Mouse (Mus musculus): ENCODE data around the gene Gli3. TPM values are rescaled to one million over a fixed set of nuclear protein-coding genes. Genes with fewer than 3 reads are reported as not detected.

Gli3 gene
- polyA plus RNA-seq, 1 experiment from 2014 or later = 54.3 TPM

DNA sequence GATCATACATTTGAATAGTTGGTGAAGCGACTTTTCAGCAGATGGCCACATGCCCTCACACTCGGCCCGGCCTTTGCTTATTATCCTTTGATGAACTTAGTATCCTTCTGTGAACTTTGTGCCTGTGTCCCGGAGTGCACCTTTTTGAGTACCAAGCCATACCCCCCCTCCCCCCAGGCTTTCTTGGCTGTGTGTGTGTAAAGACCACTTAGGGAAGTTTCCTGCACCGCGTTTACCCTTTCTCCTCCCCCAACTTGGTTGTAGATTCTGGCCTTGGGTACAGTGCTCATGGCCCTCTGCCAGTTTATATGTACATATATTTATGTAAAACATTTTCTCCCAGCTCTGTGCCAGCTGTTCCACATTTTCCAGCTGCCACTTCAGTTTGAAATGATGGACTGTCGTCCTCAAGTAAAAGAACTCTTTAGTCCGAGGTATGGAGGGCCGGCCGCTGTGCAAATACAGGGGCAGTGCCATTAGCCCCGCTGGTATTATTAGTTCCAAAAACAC is 1.8 kb downstream of the Gli3 start:
- ATAC-seq (ENCODE audit: low FRiP score, low read depth) = no peak
- no peaks in the 10 kb centered on the region for H3K36me3 ChIP-seq
- peak overlapping the region; percentile 71 for H3K4me2 ChIP-seq (replicated peaks)
- 1% methylated on average over 11 of the region's 11 CpGs for WGBS
- H3K9me3 ChIP-seq = no peaks in the 10 kb centered on the region
- H3K4me3 ChIP-seq = peak overlapping the region; percentile 89
- H3K4me1 ChIP-seq = peaks cover 52% of the 10 kb centered on the region
- H3K27ac ChIP-seq = peak overlapping the region; percentile 100
- H3K27me3 ChIP-seq = no peaks in the 10 kb centered on the region
- H3K9ac ChIP-seq = peak overlapping the region; percentile 100

DNA sequence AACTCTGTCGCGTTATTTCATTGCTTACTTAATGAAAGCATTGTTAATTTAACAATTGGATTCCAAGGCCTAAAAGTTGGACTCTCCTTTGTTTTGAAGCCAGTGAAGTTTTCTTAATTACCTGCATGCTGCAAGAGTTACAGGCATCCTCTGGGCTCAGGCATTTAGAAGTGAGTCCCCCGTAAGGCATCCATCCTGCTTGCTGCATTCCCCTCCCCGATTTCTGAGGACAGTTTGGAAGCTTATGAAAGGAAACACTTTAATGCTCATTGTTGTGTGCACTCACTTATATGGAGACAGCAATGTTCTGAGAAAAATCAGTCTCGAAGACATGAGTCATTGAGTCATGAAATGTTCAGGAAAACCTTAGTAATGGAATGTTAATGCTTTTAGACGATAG is 3.5 kb downstream of the Gli3 start:
- Histone ChIP-seq H3K27me3 (no peaks in the 10 kb centered on the region), H3K9me3 (no peaks in the 10 kb centered on the region), H3K4me1 (peaks cover 64% of the 10 kb centered on the region), H3K9ac (peak overlapping the region; percentile 73), H3K36me3 (no peaks in the 10 kb centered on the region), H3K4me2 (replicated peaks) (peak overlapping the region; percentile 71), H3K27ac (peak overlapping the region; percentile 88), H3K4me3 (peak overlapping the region; percentile 89)
- ATAC-seq (ENCODE audit: low FRiP score, low read depth) = no peak
- 14% methylated on average over 6 of the region's 6 CpGs for WGBS

DNA sequence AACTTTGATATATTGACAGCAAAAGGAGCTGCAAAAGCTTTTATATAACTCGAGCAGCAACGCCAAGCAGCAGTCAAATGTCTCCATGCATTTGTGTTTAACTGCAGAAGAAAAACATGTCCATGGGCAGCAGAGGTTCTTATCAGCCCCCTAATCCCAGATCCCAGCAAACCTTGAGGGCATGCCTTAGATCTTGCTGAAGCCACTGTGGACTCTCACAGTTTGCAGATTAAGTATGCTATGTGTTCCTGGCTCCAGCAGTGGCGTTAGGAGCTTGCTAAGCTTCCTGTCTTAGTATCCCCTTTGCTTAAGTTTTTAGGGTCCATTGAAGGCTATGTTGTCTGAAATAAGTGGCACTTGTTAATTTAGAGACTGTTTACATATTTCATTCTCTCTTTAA is 4.4 kb downstream of the Gli3 start:
- Histone ChIP-seq H3K27me3 (no peaks in the 10 kb centered on the region), H3K36me3 (no peaks in the 10 kb centered on the region), H3K4me3 (peak overlapping the region; percentile 89), H3K9ac (peak overlapping the region; percentile 73), H3K9me3 (no peaks in the 10 kb centered on the region), H3K4me1 (peaks cover 60% of the 10 kb centered on the region), H3K4me2 (replicated peaks) (peak overlapping the region; percentile 71), H3K27ac (peak overlapping the region; percentile 88)
- no peak for ATAC-seq (ENCODE audit: low FRiP score, low read depth)
- 11% methylated on average over 3 of the region's 3 CpGs for WGBS

DNA sequence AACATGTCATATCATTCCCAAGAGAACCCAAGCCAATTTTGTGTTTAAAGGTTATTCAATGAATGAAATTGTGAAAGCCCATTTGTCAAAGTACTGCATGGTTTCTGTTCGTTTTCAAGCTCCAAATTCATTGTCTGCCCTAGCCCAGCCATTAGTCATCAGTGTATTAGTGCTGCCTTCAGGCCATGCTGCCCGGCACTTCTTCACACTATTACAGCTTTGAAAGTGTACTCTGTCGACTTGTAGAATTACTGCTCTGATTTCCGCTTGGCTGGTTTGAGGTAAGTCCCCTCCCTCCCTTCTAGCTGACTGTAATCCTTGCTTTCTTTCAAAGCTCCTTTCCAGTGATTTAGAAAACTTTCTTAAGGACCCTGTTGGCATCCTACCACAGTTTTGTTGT is 5.4 kb downstream of the Gli3 start:
- H3K9me3 ChIP-seq = no peaks in the 10 kb centered on the region
- no peaks in the 10 kb centered on the region for H3K36me3 ChIP-seq
- H3K27me3 ChIP-seq = no peaks in the 10 kb centered on the region
- peak overlapping the region; percentile 29 for H3K27ac ChIP-seq
- H3K4me2 ChIP-seq (replicated peaks) = peak overlapping the region; percentile 71
- ATAC-seq (ENCODE audit: low FRiP score, low read depth) = no peak
- peak overlapping the region; percentile 89 for H3K4me3 ChIP-seq
- 17% methylated on average over 4 of the region's 4 CpGs for WGBS
- H3K4me1 ChIP-seq = peaks cover 68% of the 10 kb centered on the region
- peak overlapping the region; percentile 45; the same call in 1 of the 2 replicates for H3K9ac ChIP-seq

DNA sequence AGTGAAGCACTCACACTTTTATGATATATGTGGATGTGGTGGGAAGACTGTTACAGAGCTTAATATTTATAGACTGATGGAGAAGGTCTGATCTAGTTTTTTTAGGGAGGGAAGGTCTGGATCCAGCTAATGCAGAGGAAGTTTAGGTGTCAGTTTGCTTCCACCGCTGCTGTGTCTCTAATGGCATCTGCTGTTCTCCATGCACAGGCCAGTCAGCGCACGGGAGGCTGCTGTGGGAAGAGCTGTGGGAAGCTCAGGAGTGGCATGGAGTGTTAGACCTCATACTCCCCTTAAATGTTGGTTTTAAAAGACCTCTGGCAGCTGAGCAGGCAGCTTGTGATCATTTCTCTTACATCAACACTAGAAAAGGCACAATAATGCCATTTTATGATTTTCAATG is 7.0 kb downstream of the Gli3 start:
- Histone ChIP-seq H3K27me3 (no peaks in the 10 kb centered on the region), H3K9ac (no peak overlapping the region), H3K4me3 (0 out of 2 replicates have a peak overlapping the region, but pooled peaks have one; percentile 7), H3K4me2 (replicated peaks) (peak overlapping the region; percentile 52), H3K27ac (no peak overlapping the region), H3K36me3 (no peaks in the 10 kb centered on the region), H3K4me1 (peaks cover 79% of the 10 kb centered on the region), H3K9me3 (no peaks in the 10 kb centered on the region)
- WGBS = 47% methylated on average over 3 of the region's 3 CpGs
- ATAC-seq (ENCODE audit: low FRiP score, low read depth) = no peak

DNA sequence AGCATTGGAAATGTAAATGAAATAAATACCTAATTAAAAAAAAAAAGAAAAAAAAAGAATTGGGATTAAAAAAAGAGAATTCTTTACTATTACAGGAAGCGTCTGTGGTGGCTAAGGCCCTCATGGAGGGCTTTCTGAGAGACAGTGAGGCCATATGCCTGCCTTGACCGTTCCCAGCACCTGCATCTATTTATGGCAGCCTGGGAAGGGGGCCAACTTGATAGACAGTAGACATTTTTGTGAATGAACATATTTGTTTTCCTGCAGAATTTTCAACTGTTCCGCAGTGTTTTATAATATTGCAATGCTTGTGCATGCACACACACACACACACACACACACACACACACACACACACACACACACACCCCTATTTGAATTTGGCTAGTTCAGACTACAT is 9.7 kb downstream of the Gli3 start:
- H3K4me3 ChIP-seq = no peak overlapping the region
- 36% methylated on average over 3 of the region's 3 CpGs for WGBS
- H3K27me3 ChIP-seq = no peaks in the 10 kb centered on the region
- no peaks in the 10 kb centered on the region for H3K9me3 ChIP-seq
- H3K27ac ChIP-seq = no peak overlapping the region
- H3K9ac ChIP-seq = no peak overlapping the region
- ATAC-seq (ENCODE audit: low FRiP score, low read depth) = no peak
- peaks cover 60% of the 10 kb centered on the region for H3K4me1 ChIP-seq
- H3K36me3 ChIP-seq = peaks cover under 1% of the 10 kb centered on the region; the same call in 1 of the 2 replicates
- 0 out of 2 replicates have a peak overlapping the region, but pooled peaks have one; percentile 14 for H3K4me2 ChIP-seq (replicated peaks)

DNA sequence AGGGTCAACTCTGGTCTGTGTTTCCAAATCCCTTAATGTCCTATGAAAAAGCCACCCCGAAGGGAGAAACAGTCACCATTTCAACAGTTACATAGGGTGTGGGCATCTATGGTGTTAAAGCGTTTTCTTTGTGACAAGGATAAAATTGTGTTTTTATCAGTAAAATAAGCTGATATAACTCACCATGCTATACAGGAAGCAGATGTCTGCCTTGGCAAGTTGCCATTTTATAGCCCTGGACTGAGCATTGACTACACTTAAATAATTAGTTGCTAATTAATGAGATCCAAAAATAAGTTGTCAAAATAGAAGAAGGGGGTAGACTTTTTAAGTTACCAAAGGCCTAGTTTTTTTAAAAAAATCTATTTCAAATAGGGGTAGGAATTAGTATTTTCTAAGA is 11.4 kb downstream of the Gli3 start:
- H3K4me1 ChIP-seq = peaks cover 45% of the 10 kb centered on the region
- H3K4me2 ChIP-seq (replicated peaks) = no peak overlapping the region
- 57% methylated on average over 2 of the region's 2 CpGs for WGBS
- H3K9me3 ChIP-seq = no peaks in the 10 kb centered on the region
- peaks cover 12% of the 10 kb centered on the region for H3K36me3 ChIP-seq
- no peak overlapping the region for H3K27ac ChIP-seq
- H3K27me3 ChIP-seq = no peaks in the 10 kb centered on the region
- no peak for ATAC-seq (ENCODE audit: low FRiP score, low read depth)
- H3K4me3 ChIP-seq = no peak overlapping the region
- H3K9ac ChIP-seq = no peak overlapping the region

DNA sequence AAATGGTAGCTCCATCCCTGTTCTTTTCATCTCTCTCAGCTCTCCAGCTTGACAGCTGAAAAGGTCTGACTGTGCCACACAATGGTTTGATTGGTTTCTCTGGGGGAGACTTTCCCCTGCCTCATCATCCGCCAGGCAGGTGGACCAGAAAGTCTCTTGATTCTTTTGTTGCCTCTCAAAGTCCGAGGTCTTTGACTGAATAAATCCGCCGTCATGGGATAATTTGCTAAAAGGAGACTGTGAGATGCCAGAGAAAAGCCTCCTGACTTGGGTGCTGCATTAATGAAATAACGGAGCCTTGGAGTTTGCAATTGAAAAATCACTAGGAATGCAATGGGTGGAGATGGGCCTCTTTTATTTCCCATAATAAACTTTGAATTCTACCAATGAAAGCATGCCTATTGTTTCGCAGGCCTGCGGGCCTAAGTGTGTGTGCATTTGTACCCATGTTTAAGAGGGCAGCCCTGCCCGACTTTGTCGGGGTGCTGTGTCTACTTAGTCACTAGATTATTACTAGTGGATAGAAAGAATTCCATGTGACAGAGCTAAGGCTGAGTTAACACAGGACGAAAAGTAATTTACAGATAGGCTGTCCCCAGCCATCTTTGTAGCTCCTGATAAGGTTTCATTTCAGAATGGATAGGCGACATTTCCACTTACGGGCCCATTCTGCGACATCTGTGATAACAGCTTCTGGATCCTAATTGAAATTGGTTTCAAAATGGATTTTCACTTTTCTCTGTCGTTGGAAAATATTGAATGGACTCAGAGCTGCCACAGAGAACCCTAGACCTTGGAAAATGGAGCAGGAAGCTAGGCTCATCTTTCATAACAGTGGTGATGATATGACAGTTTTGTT is 23.2 kb downstream of the Gli3 start:
- Histone ChIP-seq H3K27ac (peak overlapping the region; percentile 15; the same call in 1 of the 2 replicates), H3K27me3 (no peaks in the 10 kb centered on the region), H3K4me2 (replicated peaks) (no peak overlapping the region), H3K9me3 (no peaks in the 10 kb centered on the region), H3K36me3 (peaks cover 13% of the 10 kb centered on the region), H3K4me1 (peaks cover 63% of the 10 kb centered on the region), H3K9ac (no peak overlapping the region), H3K4me3 (no peak overlapping the region)
- WGBS = 69% methylated on average over 14 of the region's 14 CpGs
- ATAC-seq (ENCODE audit: low FRiP score, low read depth) = no peak

DNA sequence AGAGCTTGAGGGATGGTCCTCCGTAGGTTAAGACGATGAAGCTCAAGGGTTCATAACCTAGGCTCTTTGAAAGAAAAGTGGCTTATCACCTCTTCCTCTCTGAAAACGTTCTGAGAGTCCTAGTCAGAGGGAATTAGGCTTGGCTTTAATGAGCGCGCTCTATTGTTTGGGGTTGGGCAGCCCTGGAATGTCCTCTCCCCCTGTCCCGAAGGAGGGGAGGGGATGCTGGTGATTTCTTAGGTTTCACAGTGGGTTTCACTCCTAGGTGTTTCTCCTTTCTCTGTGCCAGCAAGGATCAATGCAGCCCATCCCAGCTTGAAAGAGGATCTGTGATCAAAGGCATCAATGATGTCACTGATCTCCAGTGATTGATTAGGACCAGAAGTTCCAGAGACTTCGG is 24.3 kb downstream of the Gli3 start:
- peaks cover 68% of the 10 kb centered on the region for H3K4me1 ChIP-seq
- no peak overlapping the region for H3K4me2 ChIP-seq (replicated peaks)
- no peak for ATAC-seq (ENCODE audit: low FRiP score, low read depth)
- H3K9ac ChIP-seq = no peak overlapping the region
- H3K27ac ChIP-seq = 0 out of 2 replicates have a peak overlapping the region, but pooled peaks have one; percentile 17
- no peaks in the 10 kb centered on the region for H3K9me3 ChIP-seq
- H3K36me3 ChIP-seq = peaks cover 13% of the 10 kb centered on the region
- no peaks in the 10 kb centered on the region for H3K27me3 ChIP-seq
- 21% methylated on average over 7 of the region's 7 CpGs for WGBS
- H3K4me3 ChIP-seq = no peak overlapping the region

DNA sequence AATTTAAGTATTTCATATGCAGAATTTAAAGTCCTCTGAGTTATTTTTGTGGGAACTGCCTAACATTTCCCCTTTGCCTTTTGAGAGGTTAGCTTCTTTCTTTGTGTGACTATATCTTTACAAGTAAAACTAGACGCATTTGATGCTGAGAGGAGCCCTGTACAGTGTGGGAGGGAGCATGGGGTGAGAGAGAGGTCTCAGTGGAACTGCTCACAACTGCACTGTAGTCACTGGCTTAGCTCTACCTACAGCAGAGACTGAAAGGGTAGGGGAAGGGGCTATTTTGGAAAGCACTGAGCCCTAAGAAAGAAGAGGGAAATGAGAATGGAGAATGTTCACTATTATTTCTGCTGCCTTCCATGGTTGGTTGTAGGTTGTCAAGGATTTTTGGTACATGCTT is 25.0 kb downstream of the Gli3 start:
- H3K4me3 ChIP-seq = no peak overlapping the region
- no peaks in the 10 kb centered on the region for H3K27me3 ChIP-seq
- H3K27ac ChIP-seq = no peak overlapping the region
- no peak for ATAC-seq (ENCODE audit: low FRiP score, low read depth)
- 42% methylated on average over 1 of the region's 1 CpGs for WGBS
- no peak overlapping the region for H3K4me2 ChIP-seq (replicated peaks)
- peaks cover 13% of the 10 kb centered on the region for H3K36me3 ChIP-seq
- no peak overlapping the region for H3K9ac ChIP-seq
- no peaks in the 10 kb centered on the region for H3K9me3 ChIP-seq
- peaks cover 68% of the 10 kb centered on the region for H3K4me1 ChIP-seq

DNA sequence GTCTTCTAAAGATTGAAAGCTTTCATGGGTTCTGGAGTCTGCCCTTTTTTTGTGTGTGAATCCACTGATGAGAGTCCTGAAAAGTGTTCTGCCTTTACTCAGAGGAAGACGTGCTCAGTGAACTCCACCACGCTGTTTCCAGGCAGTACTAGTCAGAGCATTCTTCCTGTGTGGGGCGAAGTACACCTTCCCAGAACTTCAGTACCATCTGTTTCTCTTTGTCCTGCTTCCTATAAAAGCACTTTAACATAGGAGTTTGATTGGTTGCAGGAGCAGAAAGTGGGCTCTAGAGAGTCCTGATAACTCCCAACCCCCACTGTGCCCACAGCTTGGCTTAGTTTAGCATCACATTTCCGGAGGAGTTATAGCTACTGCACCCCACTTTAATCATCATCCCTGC is 32.8 kb downstream of the Gli3 start:
- 21% methylated on average over 4 of the region's 4 CpGs for WGBS
- Histone ChIP-seq H3K9ac (no peak overlapping the region), H3K27ac (no peak overlapping the region), H3K4me3 (no peak overlapping the region), H3K36me3 (peaks cover 17% of the 10 kb centered on the region), H3K4me2 (replicated peaks) (no peak overlapping the region), H3K9me3 (no peaks in the 10 kb centered on the region), H3K27me3 (no peaks in the 10 kb centered on the region), H3K4me1 (peaks cover 53% of the 10 kb centered on the region)
- peak; percentile 59; the same call in 1 of the 2 replicates for ATAC-seq (ENCODE audit: low FRiP score, low read depth)

DNA sequence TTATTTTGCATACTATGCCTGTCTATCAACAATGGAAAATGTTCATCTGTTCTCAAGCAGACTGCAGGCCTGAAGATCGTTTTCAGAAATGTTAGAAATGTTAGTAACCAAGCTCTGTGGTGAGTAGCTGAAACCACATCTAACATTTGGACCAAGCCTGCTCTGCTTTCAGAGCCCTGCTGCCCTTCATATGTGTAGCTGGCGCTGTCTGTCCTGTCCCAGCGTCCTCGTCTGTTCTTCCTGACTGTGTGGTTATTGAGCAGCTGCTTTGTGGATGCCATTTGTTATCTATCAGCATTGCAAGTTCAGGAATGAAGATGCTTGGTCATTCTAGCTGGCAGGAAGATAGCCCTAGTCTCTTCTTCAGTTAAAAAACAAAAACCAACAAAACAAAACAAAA is 35.3 kb downstream of the Gli3 start:
- no peak overlapping the region for H3K4me3 ChIP-seq

More for the DNA sequence above, 35.3 kb downstream of the Gli3 start:
- WGBS = 62% methylated on average over 4 of the region's 4 CpGs
- Histone ChIP-seq H3K9ac (no peak overlapping the region), H3K36me3 (peaks cover 12% of the 10 kb centered on the region), H3K27ac (no peak overlapping the region), H3K9me3 (no peaks in the 10 kb centered on the region), H3K4me2 (replicated peaks) (no peak overlapping the region), H3K4me1 (peaks cover 57% of the 10 kb centered on the region), H3K27me3 (no peaks in the 10 kb centered on the region)
- ATAC-seq (ENCODE audit: low FRiP score, low read depth) = no peak
